Mouse (Mus musculus) adrenal gland, adult 8-10 months (tissue): Measurements from ENCODE around the gene Stpg3. TPM values are rescaled to one million over a fixed set of nuclear protein-coding genes. Genes with fewer than 3 reads are reported as not detected.

Experiments
- DNase-seq: peaks from one replicate; pipeline ENCODE4 v3.0.0; 2022
- total RNA-seq, 4 experiments: library from RNA; stranded (reverse); gene quantifications; 2 replicates each; pipeline ENCODE4 v1.2.4; 2022

The Stpg3 gene
- total RNA-seq, 4 experiments from 2014 or later: not detected

- DNase-seq: no peak
These were observed 10.7 kb downstream of the Stpg3 start for GRCm38 (mm10) chr2:25203631-25204214.

- no peak for DNase-seq
These were observed 13.8 kb downstream of the Stpg3 start for GRCm38 (mm10) chr2:25200631-25201030.

- DNase-seq: no peak
These were observed 16.5 kb downstream of the Stpg3 start for GRCm38 (mm10) chr2:25197946-25198345.

- no peak for DNase-seq
These were observed 17.2 kb downstream of the Stpg3 start for GRCm38 (mm10) chr2:25197191-25197590.

GRCm38 (mm10) chr2:25196172-25196954 is 18.1 kb downstream of the Stpg3 start, which contains the start of gene Tor4a:
Gene Tor4a, minus strand, starts transcription at chr2:25196886.
- DNase-seq: peak; percentile 91

- peak; percentile 79 for DNase-seq
These were observed 19.0 kb downstream of the Stpg3 start for GRCm38 (mm10) chr2:25195211-25196156.

GRCm38 (mm10) chr2:25194486-25195171 is 19.8 kb downstream of the Stpg3 start:
- no peak for DNase-seq

- DNase-seq: no peak
These were observed 20.4 kb downstream of the Stpg3 start for GRCm38 (mm10) chr2:25194006-25194405.

- DNase-seq: peak; percentile 76
These were observed 21.1 kb downstream of the Stpg3 start for GRCm38 (mm10) chr2:25193330-25193770.

GRCm38 (mm10) chr2:25187841-25188240 is 26.6 kb downstream of the Stpg3 start:
- no peak for DNase-seq

GRCm38 (mm10) chr2:25186575-25186930 is 27.9 kb downstream of the Stpg3 start:
- DNase-seq: no peak

- no peak for DNase-seq
These were observed 28.5 kb downstream of the Stpg3 start for GRCm38 (mm10) chr2:25185625-25186574.

- no peak for DNase-seq
These were observed 29.9 kb downstream of the Stpg3 start for GRCm38 (mm10) chr2:25184496-25184895.

- DNase-seq: no peak
These were observed 31.1 kb downstream of the Stpg3 start for GRCm38 (mm10) chr2:25183336-25183735.

GRCm38 (mm10) chr2:25182664-25183063 is 31.8 kb downstream of the Stpg3 start:
- no peak for DNase-seq

- no peak for DNase-seq
These were observed 32.5 kb downstream of the Stpg3 start for GRCm38 (mm10) chr2:25181891-25182397.

GRCm38 (mm10) chr2:25180973-25181890 is 33.2 kb downstream of the Stpg3 start:
- DNase-seq: no peak

- peak; percentile 89 for DNase-seq
These were observed 33.9 kb downstream of the Stpg3 start, which contains the start of gene Nrarp for GRCm38 (mm10) chr2:25180478-25180903. Gene Nrarp, plus strand, starts transcription at chr2:25180758.

- no peak for DNase-seq
These were observed 34.7 kb downstream of the Stpg3 start for GRCm38 (mm10) chr2:25179566-25180217.
